Comparison of ENCODE assay signal across 28 mouse cellular contexts in the genomic region with DNA sequence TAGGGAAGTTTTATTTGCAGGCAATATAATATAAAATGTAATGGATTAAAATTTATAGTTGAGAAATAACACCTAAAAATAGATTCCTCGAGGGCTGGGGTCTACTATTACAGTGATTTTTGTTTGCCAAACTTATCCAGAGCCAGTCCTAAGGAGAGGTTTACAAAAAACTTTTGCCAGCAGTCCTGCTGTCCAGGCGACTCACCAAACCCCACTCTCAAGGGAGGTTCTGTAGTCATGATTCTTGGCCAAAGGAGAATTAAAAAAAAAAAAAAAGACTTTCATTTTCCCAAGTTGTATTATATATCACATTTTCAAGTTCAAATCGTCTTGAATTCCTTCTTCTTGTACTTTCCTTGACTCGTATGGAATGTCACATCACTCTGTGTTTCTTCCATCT.
A peak's percentile ranks its signal among the peaks of the same experiment; 100 is the strongest.
DNase-seq lines count a peak whose midpoint lies in the region; ATAC-seq and TF ChIP-seq lines count a peak whose summit lies in the region.
"Had no signal": no experiment of that assay in that cellular context is flagged by ENCODE, and none has a peak within 500 bp of the region (broad histone marks: within the 10 kb centered on the region; RNA-seq: fewer than 3 reads in every experiment).

No protein-coding gene starts in this region.

- no peak overlapping the region for H3K9ac ChIP-seq in heart, embryonic 12.5 days
- H3K9ac ChIP-seq in forebrain, embryonic 12.5 days: no peak overlapping the region
- H3K9ac ChIP-seq: embryonic facial prominence, embryonic 12.5 days; forebrain, postnatal 0 days; kidney, embryonic 15.5 days; liver, embryonic 14.5 days had no signal

- no peak overlapping the region for H3K4me3 ChIP-seq in gastrocnemius, adult 2 months
- H3K4me3 ChIP-seq in heart, embryonic 12.5 days: no peak overlapping the region
- H3K4me3 ChIP-seq in forebrain, embryonic 12.5 days (replicated peaks): no peak overlapping the region
- H3K4me3 ChIP-seq: embryonic facial prominence, embryonic 12.5 days; forebrain, embryonic 10.5 days; kidney, embryonic 15.5 days had no signal

- H3K9me3 ChIP-seq in heart, embryonic 12.5 days (replicated peaks): no peaks in the 10 kb centered on the region
- no peaks in the 10 kb centered on the region for H3K9me3 ChIP-seq in forebrain, embryonic 12.5 days
- H3K9me3 ChIP-seq: embryonic facial prominence, embryonic 12.5 days; forebrain, embryonic 10.5 days; G1E; kidney, embryonic 15.5 days had no signal

- H3K4me1 ChIP-seq in heart, embryonic 12.5 days (replicated peaks): no peaks in the 10 kb centered on the region
- no peaks in the 10 kb centered on the region for H3K4me1 ChIP-seq in forebrain, embryonic 12.5 days
- H3K4me1 ChIP-seq: embryonic facial prominence, embryonic 12.5 days; forebrain, embryonic 10.5 days; kidney, embryonic 15.5 days had no signal

- intact Hi-C loops in gastrocnemius, adult 2 months (cut with DNase I): no loop called here
- intact Hi-C loops in heart, postnatal 36 days (cut with DNase I): no loop called here

- no peaks in the 10 kb centered on the region for H3K36me3 ChIP-seq in heart, embryonic 12.5 days
- no peaks in the 10 kb centered on the region for H3K36me3 ChIP-seq in forebrain, embryonic 12.5 days (replicated peaks)
- H3K36me3 ChIP-seq: embryonic facial prominence, embryonic 12.5 days; forebrain, embryonic 10.5 days; G1E; kidney, embryonic 15.5 days had no signal

- DNase-seq in gastrocnemius, adult 2 months: peak; percentile 24
- DNase-seq in gastrocnemius, postnatal 25 days: no peak
- peak; percentile 5 to 17 for DNase-seq in heart, postnatal 36 days
- peak; percentile 85 for DNase-seq in NIH3T3 (ENCODE audit: low read depth)
- DNase-seq: cerebellum, adult 8-10 months; cerebellum, postnatal 36 days; embryo, embryonic 11 days; forebrain, postnatal 0 days; kidney, adult 18-20 months; kidney, postnatal 25 days; liver; lung, adult 2 months; lung, postnatal 10 days; midbrain, embryonic 14.5 days; right cerebral cortex, postnatal 14 days; spleen, adult 18-20 months; thymus, postnatal 14 days had no signal

- H3K4me2 ChIP-seq in heart, embryonic 12.5 days: no peak overlapping the region
- no peak overlapping the region for H3K4me2 ChIP-seq in forebrain, embryonic 12.5 days
- H3K4me2 ChIP-seq: embryonic facial prominence, embryonic 12.5 days; kidney, embryonic 15.5 days had no signal

- no peak for ATAC-seq in heart, embryonic 12.5 days (ENCODE audit: insufficient number of reproducible peaks, low FRiP score)
- ATAC-seq in megakaryocyte, adult 5-6 weeks (ENCODE audit: poor library complexity, severe bottlenecking): no peak
- ATAC-seq in forebrain, embryonic 12.5 days (ENCODE audit: low FRiP score): no peak
- ATAC-seq: forebrain, postnatal 0 days; hindbrain, embryonic 16.5 days; Patski had no signal

- no peaks in the 10 kb centered on the region for H3K27me3 ChIP-seq in heart, embryonic 12.5 days (replicated peaks)
- no peaks in the 10 kb centered on the region for H3K27me3 ChIP-seq in forebrain, embryonic 12.5 days
- H3K27me3 ChIP-seq: embryonic facial prominence, embryonic 12.5 days; kidney, embryonic 15.5 days; Patski had no signal

- WGBS in heart, embryonic 12.5 days: 69% methylated on average over 4 of the region's 4 CpGs
- 84% methylated on average over 4 of the region's 4 CpGs for WGBS in forebrain, embryonic 12.5 days

- no peak overlapping the region for H3K27ac ChIP-seq in gastrocnemius, adult 2 months
- no peak overlapping the region for H3K27ac ChIP-seq in heart, embryonic 12.5 days (ENCODE audit: poor library complexity, severe bottlenecking)
- no peak overlapping the region for H3K27ac ChIP-seq in forebrain, embryonic 12.5 days
- H3K27ac ChIP-seq: embryonic facial prominence, embryonic 12.5 days; forebrain, embryonic 10.5 days; kidney, embryonic 15.5 days; liver, embryonic 14.5 days; macrophage had no signal

- TF ChIP-seq CTCF in gastrocnemius, adult 2 months (IDR thresholded peaks at IDR 0.05): no peak
